Mouse (Mus musculus) bone marrow, adult 2 months (tissue): Measurements from ENCODE around the gene Crebl2.

ENCODE experiments used
- CTCF ChIP-seq: fragments of 200-500 bp; IDR thresholded peaks from 2 replicates; pipeline ENCODE4 v1.5.1; 2011; ENCODE audit warnings: low read length, control low read depth; ENCODE audit not compliant: control insufficient read depth, insufficient read depth
- POLR2A ChIP-seq: fragments of 200-500 bp; IDR thresholded peaks from 2 replicates; pipeline ENCODE4 v1.6.1; 2011; ENCODE audit warnings: low read depth, mild to moderate bottlenecking, control low read depth, low read length, borderline replicate concordance; ENCODE audit not compliant: control insufficient read depth

DNA sequence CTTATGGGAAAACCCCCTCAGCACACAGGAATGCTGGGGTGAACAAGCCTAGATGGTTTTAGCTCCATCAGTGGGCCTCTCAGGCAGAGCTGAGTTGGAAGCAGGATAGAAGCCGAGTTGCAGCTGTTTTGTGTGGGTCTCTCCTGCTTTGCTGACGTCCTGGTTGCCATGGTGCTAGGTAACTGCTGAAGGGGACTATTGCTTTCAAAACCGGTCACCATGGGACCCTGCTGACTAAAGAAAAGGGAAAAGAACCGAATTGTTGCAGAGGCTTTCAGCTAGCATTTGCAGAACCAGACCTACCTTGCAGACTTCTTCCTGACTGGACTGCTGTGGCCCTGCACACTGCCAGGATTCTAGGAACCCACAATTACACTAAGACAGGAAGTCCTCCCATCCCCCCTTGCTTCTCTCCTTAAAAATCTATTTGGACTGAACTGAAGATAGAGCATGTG is 58.6 kb downstream of the Crebl2 start:
- TF ChIP-seq CTCF (no peak), POLR2A (no peak)
